Mouse (Mus musculus): Measurements from ENCODE around the gene Brpf1. TPM values are rescaled to one million over a fixed set of nuclear protein-coding genes. Genes with fewer than 3 reads are reported as not detected.
A peak's percentile ranks its signal among the peaks of the same experiment; 100 is the strongest.

Brpf1 gene
- polyA plus RNA-seq, 1 experiment from 2014 or later: 19.0 TPM

- Histone ChIP-seq H3K27ac (ENCODE audit: low read length) (no peak overlapping the region), H3K4me3 (ENCODE audit: low read length) (no peak overlapping the region), H3K4me1 (ENCODE audit: insufficient read depth, low read length) (no peaks in the 10 kb centered on the region), H3K9me3 (ENCODE audit: low read length) (no peaks in the 10 kb centered on the region), H3K36me3 (ENCODE audit: insufficient read depth, low read length) (peaks cover 23% of the 10 kb centered on the region), H3K9ac (replicated peaks; ENCODE audit: low read length) (no peak overlapping the region), H3K4me2 (replicated peaks; ENCODE audit: low read depth, low read length) (no peak overlapping the region), H3K27me3 (ENCODE audit: insufficient read depth, low read length) (no peaks in the 10 kb centered on the region)
- 86% methylated on average over 6 of the region's 6 CpGs for WGBS
- no peak for ATAC-seq (ENCODE audit: low FRiP score, low TSS enrichment)
Observed at GRCm38 (mm10) chr6:113366639-113367038, 59.7 kb downstream of the Brpf1 start.

GRCm38 (mm10) chr6:113367574-113367973 is 60.6 kb downstream of the Brpf1 start:
- no peak overlapping the region for H3K4me3 ChIP-seq (ENCODE audit: low read length)
- no peaks in the 10 kb centered on the region for H3K27me3 ChIP-seq (ENCODE audit: insufficient read depth, low read length)
- no peak for ATAC-seq (ENCODE audit: low FRiP score, low TSS enrichment)
- H3K4me1 ChIP-seq (ENCODE audit: insufficient read depth, low read length): no peaks in the 10 kb centered on the region
- H3K27ac ChIP-seq (ENCODE audit: low read length): peak overlapping the region; percentile 63
- H3K36me3 ChIP-seq (ENCODE audit: insufficient read depth, low read length): peaks cover 31% of the 10 kb centered on the region
- no peak overlapping the region for H3K9ac ChIP-seq (replicated peaks; ENCODE audit: low read length)
- H3K9me3 ChIP-seq (ENCODE audit: low read length): no peaks in the 10 kb centered on the region
- H3K4me2 ChIP-seq (replicated peaks; ENCODE audit: low read depth, low read length): no peak overlapping the region
- WGBS: 95% methylated on average over 1 of the region's 1 CpGs

GRCm38 (mm10) chr6:113368124-113368523 is 61.2 kb downstream of the Brpf1 start:
- Histone ChIP-seq H3K4me1 (ENCODE audit: insufficient read depth, low read length) (no peaks in the 10 kb centered on the region), H3K4me3 (ENCODE audit: low read length) (no peak overlapping the region), H3K4me2 (replicated peaks; ENCODE audit: low read depth, low read length) (no peak overlapping the region), H3K27me3 (ENCODE audit: insufficient read depth, low read length) (no peaks in the 10 kb centered on the region), H3K9me3 (ENCODE audit: low read length) (no peaks in the 10 kb centered on the region), H3K27ac (ENCODE audit: low read length) (peak overlapping the region; percentile 63), H3K9ac (replicated peaks; ENCODE audit: low read length) (no peak overlapping the region), H3K36me3 (ENCODE audit: insufficient read depth, low read length) (peaks cover 31% of the 10 kb centered on the region)
- ATAC-seq (ENCODE audit: low FRiP score, low TSS enrichment): no peak
- WGBS: 82% methylated on average over 7 of the region's 7 CpGs

- no peak overlapping the region for H3K4me3 ChIP-seq (ENCODE audit: low read length)
- no peaks in the 10 kb centered on the region for H3K27me3 ChIP-seq (ENCODE audit: insufficient read depth, low read length)
- ATAC-seq (ENCODE audit: low FRiP score, low TSS enrichment): no peak
- peak overlapping the region; percentile 63 for H3K27ac ChIP-seq (ENCODE audit: low read length)
- H3K36me3 ChIP-seq (ENCODE audit: insufficient read depth, low read length): peaks cover 34% of the 10 kb centered on the region
- no peaks in the 10 kb centered on the region for H3K9me3 ChIP-seq (ENCODE audit: low read length)
- no peak overlapping the region for H3K9ac ChIP-seq (replicated peaks; ENCODE audit: low read length)
- 87% methylated on average over 5 of the region's 5 CpGs for WGBS
- H3K4me2 ChIP-seq (replicated peaks; ENCODE audit: low read depth, low read length): no peak overlapping the region
- H3K4me1 ChIP-seq (ENCODE audit: insufficient read depth, low read length): no peaks in the 10 kb centered on the region
Observed at GRCm38 (mm10) chr6:113368577-113368976, 61.6 kb downstream of the Brpf1 start.

GRCm38 (mm10) chr6:113370194-113370929 is 63.4 kb downstream of the Brpf1 start:
- no peak overlapping the region for H3K4me3 ChIP-seq (ENCODE audit: low read length)
- H3K4me2 ChIP-seq (replicated peaks; ENCODE audit: low read depth, low read length): no peak overlapping the region
- H3K36me3 ChIP-seq (ENCODE audit: insufficient read depth, low read length): peaks cover 51% of the 10 kb centered on the region
- ATAC-seq (ENCODE audit: low FRiP score, low TSS enrichment): peak; percentile 74
- no peaks in the 10 kb centered on the region for H3K9me3 ChIP-seq (ENCODE audit: low read length)
- no peaks in the 10 kb centered on the region for H3K4me1 ChIP-seq (ENCODE audit: insufficient read depth, low read length)
- H3K9ac ChIP-seq (replicated peaks; ENCODE audit: low read length): no peak overlapping the region
- H3K27ac ChIP-seq (ENCODE audit: low read length): peak overlapping the region; percentile 73
- 80% methylated on average over 20 of the region's 20 CpGs for WGBS
- H3K27me3 ChIP-seq (ENCODE audit: insufficient read depth, low read length): no peaks in the 10 kb centered on the region

- Histone ChIP-seq H3K9me3 (ENCODE audit: low read length) (no peaks in the 10 kb centered on the region), H3K27me3 (ENCODE audit: insufficient read depth, low read length) (no peaks in the 10 kb centered on the region), H3K9ac (replicated peaks; ENCODE audit: low read length) (no peak overlapping the region), H3K27ac (ENCODE audit: low read length) (no peak overlapping the region), H3K4me2 (replicated peaks; ENCODE audit: low read depth, low read length) (no peak overlapping the region), H3K4me1 (ENCODE audit: insufficient read depth, low read length) (peaks cover 8% of the 10 kb centered on the region), H3K4me3 (ENCODE audit: low read length) (no peak overlapping the region), H3K36me3 (ENCODE audit: insufficient read depth, low read length) (peaks cover 56% of the 10 kb centered on the region)
- 96% methylated on average over 4 of the region's 4 CpGs for WGBS
- ATAC-seq (ENCODE audit: low FRiP score, low TSS enrichment): no peak
Observed at GRCm38 (mm10) chr6:113373491-113373890, 66.6 kb downstream of the Brpf1 start.

Other genes starting within 250 kb of the Brpf1 start
- gene Setd5, start 229.8 kb upstream of the Brpf1 start, polyA plus RNA-seq (2015; fragmentation: Nextera tagmentation; extraction: Ambion mirVana): 67.5 and 77.1 TPM in 2 replicates
- 0.60 and 0.94 TPM in 2 replicates for gene Lhfpl4, start 111.8 kb upstream of the Brpf1 start, polyA plus RNA-seq (2015; fragmentation: Nextera tagmentation; extraction: Ambion mirVana)
- gene Mtmr14, start 69.3 kb upstream of the Brpf1 start, polyA plus RNA-seq (2015; fragmentation: Nextera tagmentation; extraction: Ambion mirVana): 35.5 and 37.0 TPM in 2 replicates
- 0.09 TPM in 1 of 2 replicates, not detected in the other for gene Cpne9, start 24.8 kb upstream of the Brpf1 start, polyA plus RNA-seq (2015; fragmentation: Nextera tagmentation; extraction: Ambion mirVana)
- 17.4 and 19.4 TPM in 2 replicates for gene Ogg1, start 19.8 kb downstream of the Brpf1 start, polyA plus RNA-seq (2015; fragmentation: Nextera tagmentation; extraction: Ambion mirVana)
- 110 and 117 TPM in 2 replicates for gene Camk1, start 36.8 kb downstream of the Brpf1 start, polyA plus RNA-seq (2015; fragmentation: Nextera tagmentation; extraction: Ambion mirVana)
- 63.5 and 66.7 TPM in 2 replicates for gene Tada3, start 70.7 kb downstream of the Brpf1 start, polyA plus RNA-seq (2015; fragmentation: Nextera tagmentation; extraction: Ambion mirVana)
- gene Arpc4, start 71.0 kb downstream of the Brpf1 start, polyA plus RNA-seq (2015; fragmentation: Nextera tagmentation; extraction: Ambion mirVana): 401 and 410 TPM in 2 replicates
- 3.4 and 4.4 TPM in 2 replicates for gene Ttll3, start 82.1 kb downstream of the Brpf1 start, polyA plus RNA-seq (2015; fragmentation: Nextera tagmentation; extraction: Ambion mirVana)
- gene Rpusd3, start 112.2 kb downstream of the Brpf1 start, polyA plus RNA-seq (2015; fragmentation: Nextera tagmentation; extraction: Ambion mirVana): 31.5 and 31.7 TPM in 2 replicates
- not detected in 2 replicates for gene Cidec, start 128.6 kb downstream of the Brpf1 start, polyA plus RNA-seq (2015; fragmentation: Nextera tagmentation; extraction: Ambion mirVana)
- gene Jagn1, start 135.4 kb downstream of the Brpf1 start, polyA plus RNA-seq (2015; fragmentation: Nextera tagmentation; extraction: Ambion mirVana): 115 and 121 TPM in 2 replicates
- 10.0 and 10.1 TPM in 2 replicates for gene Il17re, start 151.3 kb downstream of the Brpf1 start, polyA plus RNA-seq (2015; fragmentation: Nextera tagmentation; extraction: Ambion mirVana)
- 18.2 and 31.0 TPM in 2 replicates for gene Il17rc, start 164.3 kb downstream of the Brpf1 start, polyA plus RNA-seq (2015; fragmentation: Nextera tagmentation; extraction: Ambion mirVana)
- gene Creld1, start 176.2 kb downstream of the Brpf1 start, polyA plus RNA-seq (2015; fragmentation: Nextera tagmentation; extraction: Ambion mirVana): 43.4 and 45.8 TPM in 2 replicates
- 0.97 and 0.99 TPM in 2 replicates for gene Prrt3, start 194.8 kb downstream of the Brpf1 start, polyA plus RNA-seq (2015; fragmentation: Nextera tagmentation; extraction: Ambion mirVana)
- 120 and 122 TPM in 2 replicates for gene Emc3, start 224.5 kb downstream of the Brpf1 start, polyA plus RNA-seq (2015; fragmentation: Nextera tagmentation; extraction: Ambion mirVana)
- 10.7 and 12.0 TPM in 2 replicates for gene Fancd2, start 224.5 kb downstream of the Brpf1 start, polyA plus RNA-seq (2015; fragmentation: Nextera tagmentation; extraction: Ambion mirVana)

Measured in kidney, embryonic 16.5 days (tissue).